Mouse (Mus musculus) neutrophil, adult 59 days (primary cell): Measurements from ENCODE around the gene Ptges3l. TPM values are rescaled to one million over a fixed set of nuclear protein-coding genes. Genes with fewer than 3 reads are reported as not detected.

Experiments
- total RNA-seq, 2 experiments: library from RNA; stranded (reverse); gene quantifications; 1 replicate in 1 of 2; 2 replicates in 1 of 2; pipeline ENCODE4 v1.2.4; 2023

Gene Ptges3l
- total RNA-seq, result under 1 TPM in 1 of 2 experiments, not detected in 1; 0.64 TPM

GRCm38 (mm10) chr11:101424925-101425813 lies at the start of gene Ptges3l, which contains the start of gene Rundc1:
TSS of gene Ptges3l (minus strand) at chr11:101425333.
TSS of gene Rundc1 (plus strand) at chr11:101425085.

GRCm38 (mm10) chr11:101465869-101466551 lies 40.9 kb upstream of the Ptges3l start, which contains the start of gene Vat1:
TSS of gene Vat1 (minus strand) at chr11:101466230.

GRCm38 (mm10) chr11:101464211-101465100 lies 39.3 kb upstream of the Ptges3l start, which contains the start of gene Rnd2:
TSS of gene Rnd2 (plus strand) at chr11:101464999.

GRCm38 (mm10) chr11:101448274-101448746 lies 23.2 kb upstream of the Ptges3l start, which contains the start of gene Ifi35:
TSS of gene Ifi35 (plus strand) at chr11:101448407.

GRCm38 (mm10) chr11:101442127-101442693 lies 17.1 kb upstream of the Ptges3l start, which contains the start of gene Rpl27:
TSS of gene Rpl27 (plus strand) at chr11:101442298.

GRCm38 (mm10) chr11:101424105-101424851 lies 855 bp downstream of the Ptges3l start, which contains the start of gene Gm27029:
TSS of gene Gm27029 (minus strand) at chr11:101424796.

GRCm38 (mm10) chr11:101417101-101417855 lies 7.9 kb downstream of the Ptges3l start, which contains the start of gene Aarsd1:
TSS of gene Aarsd1 (minus strand) at chr11:101417615.

Other genes starting within 250 kb of the Ptges3l start
- gene Ccr10, start 249.9 kb downstream of the Ptges3l start, total RNA-seq, result under 1 TPM; 0.33 to 0.35 TPM
- gene Ezh1, start 198.9 kb downstream of the Ptges3l start, total RNA-seq, result 10 to 100 TPM; 46.8 to 51.8 TPM
- not detected for gene Ramp2, start 179.3 kb downstream of the Ptges3l start, total RNA-seq
- gene Vps25, start 171.6 kb downstream of the Ptges3l start, total RNA-seq, result 10 to 100 TPM; 62.8 to 67.7 TPM
- gene Wnk4, start 164.8 kb downstream of the Ptges3l start, total RNA-seq, result 1 to 10 TPM in 1 of 2 experiments, under 1 TPM in 1; 0.64 to 2.3 TPM
- 1 to 10 TPM; 1.2 to 2.1 TPM for gene Cntd1, start 146.3 kb downstream of the Ptges3l start, total RNA-seq
- gene Coa3, start 146.2 kb downstream of the Ptges3l start, total RNA-seq, result 10 to 100 TPM; 31.6 to 34.4 TPM
- 100 to 1,000 TPM; 143 to 152 TPM for gene Becn1, start 123.0 kb downstream of the Ptges3l start, total RNA-seq
- 10 to 100 TPM; 64.4 to 73.2 TPM for gene Psme3, start 109.1 kb downstream of the Ptges3l start, total RNA-seq
- 1 to 10 TPM; 3.4 TPM for gene Aoc2, start 100.3 kb downstream of the Ptges3l start, total RNA-seq
- gene Aoc3, start 94.7 kb downstream of the Ptges3l start, total RNA-seq, result not detected
- gene G6pc, start 57.8 kb downstream of the Ptges3l start, total RNA-seq, result not detected
- gene Aarsd1, start 7.7 kb downstream of the Ptges3l start, total RNA-seq, result 10 to 100 TPM; 12.1 to 15.2 TPM
- under 1 TPM; 0.47 to 0.82 TPM for gene Gm27029, start 537 bp downstream of the Ptges3l start, total RNA-seq
- gene Rundc1, start 248 bp downstream of the Ptges3l start, total RNA-seq, result 1 to 10 TPM; 8.5 TPM
- 10 to 100 TPM; 37.5 to 40.7 TPM for gene Rpl27, start 17.0 kb upstream of the Ptges3l start, total RNA-seq
- 10 to 100 TPM; 21.7 to 23.3 TPM for gene Ifi35, start 23.1 kb upstream of the Ptges3l start, total RNA-seq
- under 1 TPM; 0.42 to 0.60 TPM for gene Rnd2, start 39.7 kb upstream of the Ptges3l start, total RNA-seq
- 10 to 100 TPM; 15.0 to 16.3 TPM for gene Vat1, start 40.9 kb upstream of the Ptges3l start, total RNA-seq
- 10 to 100 TPM; 15.6 to 19.0 TPM for gene Brca1, start 126.6 kb upstream of the Ptges3l start, total RNA-seq
- gene Nbr1, start 126.8 kb upstream of the Ptges3l start, total RNA-seq, result 10 to 100 TPM; 73.5 to 93.1 TPM
- 10 to 100 TPM; 10.5 to 13.5 TPM for gene Tmem106a, start 156.9 kb upstream of the Ptges3l start, total RNA-seq
- not detected for gene Gm11634, start 173.9 kb upstream of the Ptges3l start, total RNA-seq
- 10 to 100 TPM; 12.2 to 18.4 TPM for gene Rdm1, start 201.9 kb upstream of the Ptges3l start, total RNA-seq
- 1 to 10 TPM in 1 of 2 experiments, under 1 TPM in 1; 0.84 to 1.9 TPM for gene Arl4d, start 240.2 kb upstream of the Ptges3l start, total RNA-seq